Mouse (Mus musculus) limb, embryonic 15.5 days (tissue): ENCODE measurements at regions not wholly inside any gene's neighbourhood (a gene's known extent, or its start where the extent isn't known, plus 50 kb on each side); places are given as distances from the start of the nearest gene placed in this dataset.

ENCODE experiments used
- ATAC-seq: fragments of 200-750 bp; cut with Nextera tagmentation; 2 replicates; pipeline ENCODE4 v1.8.0; 2017; ENCODE audit warnings: low read depth, moderate TSS enrichment; ENCODE audit not compliant: insufficient number of reproducible peaks, low FRiP score, low TSS enrichment
- H3K27ac ChIP-seq: fragments of 300-500 bp; sonication (generic); 2 replicates; pipeline ENCODE4 v1.5.1; 2015; ENCODE audit warnings: moderate library complexity, mild to moderate bottlenecking, inconsistent platforms
- H3K27me3 ChIP-seq: fragments of 300-500 bp; sonication (generic); 2 replicates; pipeline ENCODE4 v1.6.1; 2015; ENCODE audit warnings: inconsistent platforms
- H3K36me3 ChIP-seq: fragments of 300-500 bp; sonication (generic); 2 replicates; pipeline ENCODE4 v1.6.1; 2015; ENCODE audit warnings: inconsistent platforms
- H3K4me1 ChIP-seq: fragments of 300-500 bp; sonication (generic); 2 replicates; pipeline ENCODE4 v1.6.1; 2015; ENCODE audit warnings: inconsistent platforms
- H3K4me2 ChIP-seq: fragments of 300-500 bp; sonication (generic); 2 replicates; pipeline ENCODE4 v1.6.1; 2015; ENCODE audit warnings: mild to moderate bottlenecking, inconsistent platforms
- H3K4me3 ChIP-seq: fragments of 300-500 bp; sonication (generic); 2 replicates; pipeline ENCODE4 v1.5.1; 2015; ENCODE audit warnings: mild to moderate bottlenecking, inconsistent platforms
- H3K9ac ChIP-seq: fragments of 300-500 bp; sonication (generic); 2 replicates; pipeline ENCODE4 v1.6.1; 2015; ENCODE audit warnings: inconsistent platforms
- H3K9me3 ChIP-seq: fragments of 300-500 bp; sonication (generic); 2 replicates; pipeline ENCODE4 v1.6.1; 2016; ENCODE audit warnings: inconsistent platforms
- WGBS: fragments of 180-500 bp; shearing (Covaris S2); methylation state at CpG from one replicate; pipeline ENCODE4 v1.1.7; 2015; 5-methylcytosine and 5-hydroxymethylcytosine counted together

DNA sequence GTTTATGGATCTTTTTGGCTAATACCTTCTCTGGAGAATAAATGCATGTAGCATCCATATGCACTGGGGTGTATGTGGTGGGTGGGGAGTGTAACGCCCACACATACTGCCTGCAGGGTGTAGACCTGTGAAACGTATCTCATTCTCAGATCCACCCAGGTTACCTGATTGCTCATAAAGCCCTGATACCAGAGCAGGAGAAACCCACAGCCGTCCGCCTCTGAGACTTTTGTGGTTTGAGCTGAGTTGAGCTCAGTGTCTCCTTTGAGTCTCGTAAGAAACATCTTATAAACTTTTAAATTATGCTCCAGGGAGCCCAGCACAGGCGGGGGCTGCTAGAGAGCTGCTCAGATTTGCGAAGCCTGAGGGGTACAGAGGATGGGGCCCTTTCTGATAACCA is 88.7 kb upstream of the Tgfbr2 start:
- Histone ChIP-seq H3K4me3 (no peak overlapping the region), H3K4me1 (peaks cover 8% of the 10 kb centered on the region), H3K4me2 (no peak overlapping the region), H3K27me3 (no peaks in the 10 kb centered on the region), H3K27ac (no peak overlapping the region), H3K9me3 (no peaks in the 10 kb centered on the region), H3K9ac (no peak overlapping the region), H3K36me3 (no peaks in the 10 kb centered on the region)
- 45% methylated on average over 7 of the region's 7 CpGs for WGBS
- no peak for ATAC-seq

DNA sequence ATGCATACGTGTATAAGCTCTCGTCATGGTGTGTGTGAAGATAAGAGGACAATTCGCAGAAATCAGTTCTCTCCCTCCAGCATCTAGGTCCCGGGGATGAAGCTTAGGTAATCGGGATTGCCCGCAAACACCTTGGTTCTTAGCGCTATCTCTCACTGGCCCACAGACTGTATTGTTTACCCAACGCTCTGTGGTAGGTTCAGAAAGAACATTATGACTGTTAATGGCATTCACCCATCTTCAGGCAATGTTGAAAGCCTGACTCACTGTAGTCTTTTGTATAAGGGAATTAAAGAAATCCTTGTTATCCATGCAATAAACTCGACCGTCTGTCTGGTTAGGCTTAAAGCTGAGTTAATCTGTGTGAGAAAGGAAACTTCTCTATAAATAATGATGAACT is 84.4 kb upstream of the Tgfbr2 start:
- Histone ChIP-seq H3K9ac (no peak overlapping the region), H3K4me2 (no peak overlapping the region), H3K4me3 (no peak overlapping the region), H3K36me3 (no peaks in the 10 kb centered on the region), H3K27ac (no peak overlapping the region), H3K9me3 (no peaks in the 10 kb centered on the region), H3K4me1 (peaks cover 8% of the 10 kb centered on the region), H3K27me3 (no peaks in the 10 kb centered on the region)
- no peak for ATAC-seq
- 85% methylated on average over 10 of the region's 10 CpGs for WGBS

GRCm38 (mm10) chr9:116253546-116253945 is 78.4 kb upstream of the Tgfbr2 start:
- ATAC-seq: no peak

DNA sequence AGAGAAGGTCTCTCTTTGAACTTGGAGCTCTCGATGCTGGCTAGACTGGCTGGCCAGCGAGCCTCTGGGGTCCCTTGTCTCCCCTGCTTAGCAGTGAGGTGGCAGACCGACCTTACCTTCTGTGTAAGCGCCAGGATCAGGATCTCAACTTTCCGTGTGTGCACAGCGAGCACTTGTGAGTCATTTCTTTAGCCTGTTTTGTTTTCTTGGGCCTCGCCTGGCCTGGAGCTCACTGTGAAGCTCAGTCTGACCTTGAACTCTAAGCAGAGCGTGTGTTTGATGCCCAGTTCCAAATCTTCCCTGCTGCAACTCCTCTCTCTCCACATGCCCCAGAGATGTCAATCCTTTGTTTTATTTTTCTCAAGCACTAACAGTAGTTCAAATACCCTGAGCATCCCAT is 77.6 kb upstream of the Tgfbr2 start:
- Histone ChIP-seq H3K36me3 (no peaks in the 10 kb centered on the region), H3K27ac (peak overlapping the region; percentile 58), H3K4me2 (no peak overlapping the region), H3K4me3 (no peak overlapping the region), H3K9me3 (no peaks in the 10 kb centered on the region), H3K4me1 (peaks cover 7% of the 10 kb centered on the region), H3K9ac (no peak overlapping the region), H3K27me3 (no peaks in the 10 kb centered on the region)
- 77% methylated on average over 8 of the region's 8 CpGs for WGBS
- no peak for ATAC-seq

More at GRCm38 (mm10) chr9:116253546-116253945, 78.4 kb upstream of the Tgfbr2 start:
- Histone ChIP-seq H3K4me1 (peaks cover 7% of the 10 kb centered on the region), H3K4me2 (no peak overlapping the region), H3K36me3 (no peaks in the 10 kb centered on the region), H3K9me3 (no peaks in the 10 kb centered on the region), H3K9ac (no peak overlapping the region), H3K27me3 (no peaks in the 10 kb centered on the region), H3K4me3 (no peak overlapping the region), H3K27ac (peak overlapping the region; percentile 58)
- WGBS: 62% methylated on average over 15 of the region's 15 CpGs

DNA sequence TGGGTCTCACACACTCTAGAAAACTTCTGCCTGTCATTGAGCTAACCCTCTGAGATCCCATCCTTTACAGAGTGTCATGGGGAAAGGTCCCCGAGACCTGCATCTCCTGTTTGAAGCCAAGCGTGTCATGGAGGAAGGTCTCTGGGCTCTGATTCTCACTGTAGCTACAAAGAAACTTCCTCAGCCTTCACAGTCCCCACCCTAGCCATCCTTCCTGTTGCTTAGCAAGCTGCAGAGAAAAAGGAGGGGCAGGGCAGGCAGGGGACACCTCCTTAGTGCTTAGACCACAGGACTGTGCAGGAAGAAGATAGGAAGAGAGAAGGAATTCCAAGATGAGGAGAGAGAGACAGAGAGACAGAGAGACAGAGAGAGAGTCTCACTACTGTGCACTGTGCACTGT is 74.6 kb upstream of the Tgfbr2 start:
- H3K27me3 ChIP-seq: no peaks in the 10 kb centered on the region
- H3K9me3 ChIP-seq: no peaks in the 10 kb centered on the region
- H3K9ac ChIP-seq: no peak overlapping the region
- H3K4me1 ChIP-seq: peaks cover 7% of the 10 kb centered on the region
- no peak overlapping the region for H3K27ac ChIP-seq
- no peaks in the 10 kb centered on the region for H3K36me3 ChIP-seq
- no peak overlapping the region for H3K4me3 ChIP-seq
- no peak for ATAC-seq
- H3K4me2 ChIP-seq: no peak overlapping the region
- WGBS: 81% methylated on average over 2 of the region's 2 CpGs

DNA sequence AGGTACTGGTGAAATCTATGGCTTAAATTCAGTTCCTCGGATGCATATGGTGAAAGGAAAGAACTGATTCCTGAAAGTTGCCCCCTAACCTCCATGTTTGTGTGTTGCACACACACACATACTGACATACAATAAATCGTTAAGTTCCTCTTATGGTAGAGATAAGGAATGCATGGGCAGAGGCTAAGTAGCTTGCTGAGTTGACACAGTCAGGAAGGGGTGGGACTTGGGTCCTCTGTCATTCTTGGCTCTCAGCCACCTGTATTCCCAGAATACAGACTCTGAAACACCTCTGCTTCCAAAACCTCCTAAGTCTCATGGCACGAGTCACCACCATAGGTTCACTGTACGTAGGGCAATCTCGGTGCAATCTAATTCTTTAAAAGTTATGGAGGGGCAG is 70.0 kb upstream of the Tgfbr2 start:
- peaks cover 7% of the 10 kb centered on the region for H3K4me1 ChIP-seq
- no peaks in the 10 kb centered on the region for H3K27me3 ChIP-seq
- 78% methylated on average over 5 of the region's 5 CpGs for WGBS
- ATAC-seq: no peak
- no peak overlapping the region for H3K9ac ChIP-seq
- H3K4me2 ChIP-seq: no peak overlapping the region
- no peaks in the 10 kb centered on the region for H3K9me3 ChIP-seq
- no peak overlapping the region for H3K27ac ChIP-seq
- no peaks in the 10 kb centered on the region for H3K36me3 ChIP-seq
- H3K4me3 ChIP-seq: no peak overlapping the region

GRCm38 (mm10) chr9:116244619-116244899 is 69.4 kb upstream of the Tgfbr2 start:
- WGBS: 91% methylated on average over 1 of the region's 1 CpGs
- Histone ChIP-seq H3K27me3 (no peaks in the 10 kb centered on the region), H3K9ac (no peak overlapping the region), H3K9me3 (no peaks in the 10 kb centered on the region), H3K4me3 (no peak overlapping the region), H3K27ac (no peak overlapping the region), H3K4me2 (no peak overlapping the region), H3K36me3 (no peaks in the 10 kb centered on the region), H3K4me1 (peaks cover 7% of the 10 kb centered on the region)
- no peak for ATAC-seq

- Histone ChIP-seq H3K4me2 (no peak overlapping the region), H3K9me3 (no peaks in the 10 kb centered on the region), H3K27me3 (no peaks in the 10 kb centered on the region), H3K36me3 (no peaks in the 10 kb centered on the region), H3K4me1 (peaks cover 7% of the 10 kb centered on the region), H3K27ac (no peak overlapping the region), H3K4me3 (no peak overlapping the region), H3K9ac (no peak overlapping the region)
- no peak for ATAC-seq
- 73% methylated on average over 8 of the region's 8 CpGs for WGBS
Observed at GRCm38 (mm10) chr9:116243775-116244618, 68.8 kb upstream of the Tgfbr2 start.

DNA sequence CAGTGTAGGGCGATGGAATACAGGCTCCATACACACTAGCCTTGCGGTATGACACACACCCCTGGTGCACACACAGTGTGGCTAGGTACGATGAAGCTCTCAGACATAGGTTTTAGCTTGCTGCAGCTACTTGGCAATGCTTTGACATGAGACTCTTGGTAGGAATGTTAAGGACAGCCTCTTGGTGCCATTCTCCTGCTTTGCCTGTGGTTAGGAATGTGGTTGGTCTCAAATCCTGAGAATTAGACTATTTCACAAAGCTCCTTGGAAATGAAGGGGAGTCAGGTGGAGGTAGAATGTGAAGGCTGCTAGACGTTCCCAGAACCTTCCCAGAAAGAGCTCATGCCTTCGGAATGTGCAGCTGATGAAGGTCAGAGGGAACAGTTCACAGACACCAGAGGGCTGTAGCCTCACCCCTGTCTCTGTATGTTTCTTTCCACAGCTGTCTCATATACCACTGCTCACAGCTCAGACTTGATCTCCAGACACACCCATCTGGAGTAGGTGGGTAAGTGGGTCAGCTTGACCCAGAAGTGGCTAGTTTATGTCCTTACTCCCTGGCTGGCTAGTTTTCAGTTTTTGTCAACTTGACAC is 66.9 kb upstream of the Tgfbr2 start:
- 73% methylated on average over 5 of the region's 5 CpGs for WGBS
- Histone ChIP-seq H3K4me2 (no peak overlapping the region), H3K36me3 (no peaks in the 10 kb centered on the region), H3K9me3 (no peaks in the 10 kb centered on the region), H3K27ac (no peak overlapping the region), H3K4me1 (peaks cover 7% of the 10 kb centered on the region), H3K4me3 (no peak overlapping the region), H3K27me3 (no peaks in the 10 kb centered on the region), H3K9ac (no peak overlapping the region)
- no peak for ATAC-seq

- Histone ChIP-seq H3K4me1 (peaks cover 7% of the 10 kb centered on the region), H3K9ac (no peak overlapping the region), H3K4me3 (no peak overlapping the region), H3K4me2 (no peak overlapping the region), H3K27ac (no peak overlapping the region), H3K36me3 (no peaks in the 10 kb centered on the region), H3K27me3 (no peaks in the 10 kb centered on the region), H3K9me3 (no peaks in the 10 kb centered on the region)
- no peak for ATAC-seq
- 60% methylated on average over 10 of the region's 10 CpGs for WGBS
Observed at GRCm38 (mm10) chr9:116241290-116241689, 66.1 kb upstream of the Tgfbr2 start.

DNA sequence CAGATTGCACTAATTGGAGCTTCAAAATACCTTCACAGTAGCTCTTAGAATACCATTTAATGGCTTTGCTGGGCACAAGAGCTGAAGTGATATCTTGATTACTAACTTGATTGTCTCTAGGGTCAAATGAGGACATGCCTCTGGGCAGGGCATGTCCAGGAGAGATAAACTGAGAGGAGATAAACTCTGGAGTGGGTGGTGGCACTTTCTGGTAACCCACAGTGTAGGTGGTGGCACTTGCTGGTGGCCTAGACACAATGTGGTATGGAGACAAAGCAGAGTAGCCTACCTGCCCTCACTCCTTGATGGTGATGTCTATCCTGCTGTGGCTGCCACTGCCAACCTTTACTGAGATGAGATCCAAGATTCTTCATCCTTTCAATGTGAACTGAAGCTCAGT is 61.7 kb upstream of the Tgfbr2 start:
- H3K4me1 ChIP-seq: peaks cover 23% of the 10 kb centered on the region
- no peak overlapping the region for H3K9ac ChIP-seq
- no peak for ATAC-seq
- no peak overlapping the region for H3K4me2 ChIP-seq
- H3K36me3 ChIP-seq: no peaks in the 10 kb centered on the region
- H3K27me3 ChIP-seq: no peaks in the 10 kb centered on the region
- no peaks in the 10 kb centered on the region for H3K9me3 ChIP-seq
- H3K27ac ChIP-seq: no peak overlapping the region
- no peak overlapping the region for H3K4me3 ChIP-seq

DNA sequence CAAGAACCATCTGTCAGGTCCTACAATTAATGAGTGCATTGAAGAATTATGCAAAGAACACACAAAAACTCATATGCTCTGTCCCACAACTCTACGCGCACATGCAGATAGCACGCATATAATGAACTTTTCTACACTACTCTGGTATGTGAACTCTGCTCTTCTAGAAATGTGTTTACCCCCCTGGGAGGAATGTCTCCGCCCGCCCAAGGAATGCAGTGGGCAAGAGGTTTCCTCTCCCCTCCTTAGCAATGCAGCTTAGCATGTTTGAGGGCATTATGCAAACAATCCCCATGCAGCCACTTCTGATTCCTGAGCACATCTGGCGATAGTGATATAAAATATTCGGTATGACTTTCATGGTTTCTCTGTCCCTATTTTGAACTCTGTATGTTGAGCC is 59.0 kb upstream of the Tgfbr2 start:
- no peaks in the 10 kb centered on the region for H3K9me3 ChIP-seq
- no peaks in the 10 kb centered on the region for H3K36me3 ChIP-seq
- peak overlapping the region; percentile 47 for H3K27ac ChIP-seq
- H3K4me1 ChIP-seq: peaks cover 32% of the 10 kb centered on the region
- no peak overlapping the region for H3K4me2 ChIP-seq
- H3K4me3 ChIP-seq: no peak overlapping the region
- 48% methylated on average over 7 of the region's 7 CpGs for WGBS
- no peaks in the 10 kb centered on the region for H3K27me3 ChIP-seq
- no peak for ATAC-seq
- no peak overlapping the region for H3K9ac ChIP-seq
